Mouse (Mus musculus) midbrain, embryonic 12.5 days (tissue): ENCODE results near the gene Olfr750. TPM values are rescaled to one million over a fixed set of nuclear protein-coding genes. Genes with fewer than 3 reads are reported as not detected.

ENCODE experiments used
- ATAC-seq: fragments of 200-750 bp; cut with Nextera tagmentation; 2 replicates; pipeline ENCODE4 v1.8.0; 2017; ENCODE audit warnings: low read depth, moderate TSS enrichment, moderate library complexity; ENCODE audit not compliant: low FRiP score
- H3K27ac ChIP-seq: fragments of 300-500 bp; sonication (generic); replicated peaks from 2 replicates; pipeline ENCODE4 v1.5.1; 2016; ENCODE audit warnings: mild to moderate bottlenecking
- H3K27me3 ChIP-seq: fragments of 300-500 bp; sonication (generic); 2 replicates; pipeline ENCODE4 v1.6.1; 2016; ENCODE audit warnings: mild to moderate bottlenecking
- H3K36me3 ChIP-seq: fragments of 300-500 bp; sonication (generic); 2 replicates; pipeline ENCODE4 v1.6.1; 2016
- H3K4me1 ChIP-seq: fragments of 300-500 bp; sonication (generic); 2 replicates; pipeline ENCODE4 v1.6.1; 2016
- H3K4me2 ChIP-seq: fragments of 300-500 bp; sonication (generic); replicated peaks from 2 replicates; pipeline ENCODE4 v1.6.1; 2016; ENCODE audit warnings: mild to moderate bottlenecking, moderate library complexity
- H3K4me3 ChIP-seq: fragments of 300-500 bp; sonication (generic); 2 replicates; pipeline ENCODE4 v1.5.1; 2016; ENCODE audit warnings: mild to moderate bottlenecking
- H3K9ac ChIP-seq: fragments of 300-500 bp; sonication (generic); replicated peaks from 2 replicates; pipeline ENCODE4 v1.6.1; 2016; ENCODE audit warnings: mild to moderate bottlenecking, moderate library complexity
- H3K9me3 ChIP-seq: fragments of 300-500 bp; sonication (generic); 2 replicates; pipeline ENCODE4 v1.6.1; 2016; ENCODE audit warnings: mild to moderate bottlenecking
- WGBS: fragments of 180-500 bp; shearing (Covaris S2); methylation state at CpG from one replicate; pipeline ENCODE4 v1.1.7; 2016; 5-methylcytosine and 5-hydroxymethylcytosine counted together
- polyA plus RNA-seq: library from polyadenylated mRNA; unstranded; fragments of >200 nt; fragmentation: Nextera tagmentation; extraction: Ambion mirVana; gene quantifications from 2 replicates; pipeline ENCODE4 v1.2.1, GENCODE M21; 2016

Olfr750 gene
- polyA plus RNA-seq, 1 experiment from 2014 or later = 0.03 TPM

GRCm38 (mm10) chr14:51094096-51094875 lies 20.1 kb upstream of the Olfr750 start:
- WGBS = 86% methylated on average over 5 of the region's 5 CpGs
- H3K36me3 ChIP-seq = no peaks in the 10 kb centered on the region
- no peak for ATAC-seq
- H3K9me3 ChIP-seq = no peaks in the 10 kb centered on the region
- no peaks in the 10 kb centered on the region for H3K4me1 ChIP-seq
- H3K27ac ChIP-seq = no peak overlapping the region
- no peak overlapping the region for H3K4me2 ChIP-seq
- H3K27me3 ChIP-seq = peaks cover 17% of the 10 kb centered on the region
- H3K4me3 ChIP-seq = no peak overlapping the region
- H3K9ac ChIP-seq = no peak overlapping the region

GRCm38 (mm10) chr14:51093496-51093895 lies 19.3 kb upstream of the Olfr750 start:
- Histone ChIP-seq H3K27me3 (peaks cover 17% of the 10 kb centered on the region), H3K4me3 (no peak overlapping the region), H3K9me3 (no peaks in the 10 kb centered on the region), H3K36me3 (no peaks in the 10 kb centered on the region), H3K4me1 (0 out of 2 replicates have a peak, but pooled peaks cover 6% of the 10 kb centered on the region), H3K27ac (no peak overlapping the region), H3K9ac (no peak overlapping the region), H3K4me2 (no peak overlapping the region)
- ATAC-seq = no peak
- 33% methylated on average over 3 of the region's 3 CpGs for WGBS

- no peak for ATAC-seq
- Histone ChIP-seq H3K9me3 (no peaks in the 10 kb centered on the region), H3K27ac (no peak overlapping the region), H3K4me2 (no peak overlapping the region), H3K27me3 (peaks cover 17% of the 10 kb centered on the region), H3K9ac (no peak overlapping the region), H3K36me3 (no peaks in the 10 kb centered on the region), H3K4me1 (0 out of 2 replicates have a peak, but pooled peaks cover 10% of the 10 kb centered on the region), H3K4me3 (no peak overlapping the region)
- 54% methylated on average over 8 of the region's 8 CpGs for WGBS
Measured at GRCm38 (mm10) chr14:51092073-51092620, 17.9 kb upstream of the Olfr750 start.

- peak; percentile 27; the same call in 1 of the 2 replicates for ATAC-seq
- peak within 1 kb of the TSS; percentile 53 for H3K9ac ChIP-seq
- peaks cover 22% of the 10 kb centered on the region for H3K27me3 ChIP-seq
- no peaks in the 10 kb centered on the region for H3K36me3 ChIP-seq
- peak within 1 kb of the TSS; percentile 75 for H3K4me2 ChIP-seq
- 9% methylated on average over 33 of the region's 33 CpGs for WGBS
- peak within 1 kb of the TSS; percentile 76 for H3K27ac ChIP-seq
- no peaks in the 10 kb centered on the region for H3K9me3 ChIP-seq
- H3K4me1 ChIP-seq = 0 out of 2 replicates have a peak, but pooled peaks cover 10% of the 10 kb centered on the region
- H3K4me3 ChIP-seq = peak within 1 kb of the TSS; percentile 64
Measured at GRCm38 (mm10) chr14:51090921-51091900, 17.0 kb upstream of the Olfr750 start, which contains the start of the genes Rnase4 and Ang. Gene Rnase4, plus strand, starts transcription at chr14:51091077. Gene Ang, plus strand, starts transcription at chr14:51091150.

GRCm38 (mm10) chr14:51090077-51090781 lies 16.0 kb upstream of the Olfr750 start:
- ATAC-seq = peak; percentile 47
- peak overlapping the region; percentile 53 for H3K9ac ChIP-seq
- under 1% methylated on average over 27 of the region's 27 CpGs for WGBS
- peaks cover 26% of the 10 kb centered on the region for H3K27me3 ChIP-seq
- peak overlapping the region; percentile 64 for H3K4me3 ChIP-seq
- H3K9me3 ChIP-seq = no peaks in the 10 kb centered on the region
- H3K4me1 ChIP-seq = 0 out of 2 replicates have a peak, but pooled peaks cover 10% of the 10 kb centered on the region
- H3K27ac ChIP-seq = peak overlapping the region; percentile 76
- H3K4me2 ChIP-seq = peak overlapping the region; percentile 75
- H3K36me3 ChIP-seq = no peaks in the 10 kb centered on the region

- H3K27ac ChIP-seq = peak overlapping the region; percentile 76
- peak; percentile 21 for ATAC-seq
Measured at GRCm38 (mm10) chr14:51089674-51090076, 15.4 kb upstream of the Olfr750 start.

GRCm38 (mm10) chr14:51088970-51089673 lies 14.9 kb upstream of the Olfr750 start:
- H3K4me1 ChIP-seq = 0 out of 2 replicates have a peak, but pooled peaks cover 10% of the 10 kb centered on the region
- peak overlapping the region; percentile 64 for H3K4me3 ChIP-seq
- H3K9me3 ChIP-seq = no peaks in the 10 kb centered on the region
- H3K27ac ChIP-seq = peak overlapping the region; percentile 60
- ATAC-seq = peak; percentile 91
- peak overlapping the region; percentile 53; the same call in 1 of the 2 replicates for H3K9ac ChIP-seq
- under 1% methylated on average over 34 of the region's 34 CpGs for WGBS
- H3K27me3 ChIP-seq = peaks cover 31% of the 10 kb centered on the region
- peak overlapping the region; percentile 75 for H3K4me2 ChIP-seq
- H3K36me3 ChIP-seq = no peaks in the 10 kb centered on the region

More at GRCm38 (mm10) chr14:51089674-51090076, 15.4 kb upstream of the Olfr750 start:
- peaks cover 26% of the 10 kb centered on the region for H3K27me3 ChIP-seq
- H3K36me3 ChIP-seq = no peaks in the 10 kb centered on the region
- H3K4me2 ChIP-seq = peak overlapping the region; percentile 75
- peak overlapping the region; percentile 64 for H3K4me3 ChIP-seq
- H3K4me1 ChIP-seq = 0 out of 2 replicates have a peak, but pooled peaks cover 10% of the 10 kb centered on the region
- WGBS = under 1% methylated on average over 15 of the region's 15 CpGs
- peak overlapping the region; percentile 53 for H3K9ac ChIP-seq
- H3K9me3 ChIP-seq = no peaks in the 10 kb centered on the region

GRCm38 (mm10) chr14:51088166-51088969 lies 14.1 kb upstream of the Olfr750 start:
- Histone ChIP-seq H3K27ac (peak overlapping the region; percentile 60), H3K9me3 (no peaks in the 10 kb centered on the region), H3K36me3 (no peaks in the 10 kb centered on the region), H3K4me1 (peaks cover 17% of the 10 kb centered on the region), H3K4me2 (peak overlapping the region; percentile 75), H3K27me3 (peaks cover 38% of the 10 kb centered on the region), H3K9ac (peak overlapping the region; percentile 50; the same call in 1 of the 2 replicates), H3K4me3 (peak overlapping the region; percentile 64)
- ATAC-seq = peak; percentile 36
- WGBS = under 1% methylated on average over 23 of the region's 23 CpGs

- H3K4me1 ChIP-seq = peaks cover 22% of the 10 kb centered on the region
- H3K36me3 ChIP-seq = no peaks in the 10 kb centered on the region
- H3K4me3 ChIP-seq = peak overlapping the region; percentile 64
- no peak for ATAC-seq
- no peaks in the 10 kb centered on the region for H3K9me3 ChIP-seq
- WGBS = 8% methylated on average over 9 of the region's 9 CpGs
- peaks cover 44% of the 10 kb centered on the region for H3K27me3 ChIP-seq
- H3K9ac ChIP-seq = no peak overlapping the region
- H3K4me2 ChIP-seq = peak overlapping the region; percentile 75
- no peak overlapping the region for H3K27ac ChIP-seq
Measured at GRCm38 (mm10) chr14:51087762-51088161, 13.5 kb upstream of the Olfr750 start.

GRCm38 (mm10) chr14:51085911-51086310 lies 11.7 kb upstream of the Olfr750 start:
- Histone ChIP-seq H3K4me1 (peaks cover 22% of the 10 kb centered on the region), H3K9me3 (no peaks in the 10 kb centered on the region), H3K9ac (no peak overlapping the region), H3K27ac (no peak overlapping the region), H3K4me3 (no peak overlapping the region), H3K4me2 (no peak overlapping the region), H3K36me3 (no peaks in the 10 kb centered on the region), H3K27me3 (peaks cover 29% of the 10 kb centered on the region)
- ATAC-seq = no peak
- 76% methylated on average over 4 of the region's 4 CpGs for WGBS
